Mouse (Mus musculus): ENCODE measurements around the gene Scn1b. TPM values are rescaled to one million over a fixed set of nuclear protein-coding genes. Genes with fewer than 3 reads are reported as not detected.
A peak's percentile ranks its signal among the peaks of the same experiment; 100 is the strongest.

The Scn1b gene
- total RNA-seq, 2 experiments from 2014 or later, result 13.2 to 13.9 TPM

DNA sequence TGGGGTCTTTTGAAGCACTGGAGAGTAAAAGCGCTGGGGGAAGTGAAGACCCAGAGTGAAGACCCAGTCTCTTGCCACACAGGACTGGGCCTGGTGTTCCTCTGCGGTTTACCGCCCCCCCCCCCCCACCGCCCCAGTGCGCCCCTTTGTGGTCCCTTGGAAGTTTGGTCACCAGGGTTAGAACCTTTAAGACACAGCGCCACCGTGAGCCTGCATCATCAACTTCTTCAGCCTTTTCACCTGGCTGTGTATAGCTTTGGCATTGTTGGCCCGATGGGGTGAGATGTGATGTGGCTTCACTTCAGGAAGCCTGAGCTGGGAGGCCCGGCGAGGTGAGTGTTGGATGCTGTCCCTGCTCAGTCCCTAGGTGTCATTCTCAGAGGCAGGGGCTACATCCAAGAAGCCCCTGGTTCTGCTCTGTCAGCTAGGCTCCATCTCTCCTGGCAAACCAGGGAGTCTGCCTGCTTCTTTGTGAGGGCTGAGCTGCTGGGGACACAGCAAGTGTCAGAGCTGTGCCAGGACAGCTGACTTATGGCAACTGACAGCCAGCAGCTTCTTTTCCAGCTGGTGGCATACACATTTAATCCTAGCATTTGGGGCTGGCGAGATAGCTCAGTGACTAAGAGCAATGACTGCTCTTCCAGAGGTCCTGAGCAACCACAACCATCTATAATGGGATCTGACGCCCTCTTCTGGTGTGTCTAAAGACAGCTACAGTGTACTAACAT is 31.9 kb downstream of the Scn1b start:
- peak in 1 of 2 experiments; percentile 28 for DNase-seq
- intact Hi-C loops (cut with DNase I), result no loop called here

DNA sequence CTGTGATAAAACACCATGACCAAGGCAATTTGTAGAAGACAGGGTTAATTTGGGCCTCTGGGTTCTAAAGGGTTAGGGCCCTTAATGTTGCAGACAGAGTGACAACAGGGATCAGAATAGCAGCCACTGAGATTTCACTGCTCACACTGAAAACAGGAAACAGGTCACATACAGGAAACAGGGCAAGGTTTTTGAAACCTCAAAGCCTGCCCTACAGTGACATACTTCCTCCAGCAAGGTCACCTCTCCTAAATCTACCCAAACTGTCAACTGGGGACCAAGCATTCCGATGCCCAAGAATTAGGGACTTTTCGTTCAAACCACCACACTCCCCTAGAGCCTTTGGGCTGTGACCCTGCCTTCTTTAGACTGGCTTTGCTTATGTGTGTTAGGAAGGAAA is 37.1 kb downstream of the Scn1b start:
- no peak for DNase-seq
- intact Hi-C loops (cut with DNase I), result no loop called here

DNA sequence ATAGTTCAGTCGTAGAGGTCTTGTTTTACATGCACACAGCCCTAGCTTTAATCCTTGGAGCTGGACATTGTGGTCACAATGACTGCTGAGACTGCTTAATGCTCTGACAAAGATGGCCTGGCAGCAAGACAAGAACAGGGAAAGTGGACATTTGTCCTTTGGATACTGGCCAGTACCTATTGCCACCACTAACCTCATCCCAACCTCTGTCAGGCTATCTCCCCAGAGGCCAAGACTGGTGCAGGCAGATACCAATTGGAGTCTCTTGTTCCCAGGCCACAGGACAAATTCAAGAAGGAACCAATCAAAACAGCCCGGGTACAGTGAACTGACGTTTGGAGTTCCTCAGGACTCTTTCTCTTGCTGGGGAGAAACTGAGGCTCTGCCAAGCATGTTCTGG is 38.6 kb downstream of the Scn1b start:
- DNase-seq, result no peak
- intact Hi-C loops (cut with DNase I), result no loop called here

DNA sequence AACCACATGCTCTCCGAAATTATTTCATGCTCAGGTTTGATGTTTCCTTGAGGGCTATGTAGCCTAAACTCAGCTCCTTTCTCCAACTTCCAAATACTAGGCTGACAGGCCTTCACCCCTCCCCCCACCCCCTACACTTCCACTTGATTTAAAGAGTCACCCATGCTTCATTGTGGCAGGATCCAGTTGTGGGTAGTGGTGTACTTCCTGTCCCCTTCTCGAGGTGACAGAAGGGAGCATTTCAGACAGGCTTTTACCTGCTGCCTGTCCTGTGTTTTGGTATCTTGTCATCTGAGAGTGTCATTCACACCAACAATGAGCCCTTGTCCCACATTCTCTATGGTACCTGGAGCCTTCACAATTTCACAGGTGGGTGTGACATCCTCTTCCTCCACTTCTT is 39.5 kb downstream of the Scn1b start:
- DNase-seq, result no peak
- intact Hi-C loops (cut with DNase I), result no loop called here

GRCm38 (mm10) chr7:31086175-31086755 is 40.5 kb downstream of the Scn1b start:
- intact Hi-C loops (cut with DNase I), result no loop called here
- DNase-seq, result no peak

DNA sequence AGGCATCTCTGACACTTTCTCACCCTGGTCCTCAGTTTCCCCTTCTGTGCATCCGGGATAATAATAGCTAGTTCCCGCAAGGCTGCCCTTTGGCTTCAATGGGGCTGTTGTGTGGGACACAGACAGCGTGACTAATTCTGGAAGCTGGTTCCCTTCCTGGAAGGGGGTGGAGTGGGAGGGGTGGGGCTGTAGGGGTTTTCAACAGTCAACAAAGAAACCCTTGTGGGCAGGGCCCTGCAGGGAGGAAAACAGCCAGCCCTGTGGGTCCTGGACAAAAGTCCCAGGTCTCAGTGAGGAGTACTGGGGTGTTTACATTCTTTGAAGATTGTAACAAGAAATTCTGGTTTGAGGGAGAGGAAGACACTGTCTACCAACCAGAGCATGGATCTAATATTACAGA is 41.6 kb downstream of the Scn1b start:
- DNase-seq, result peak; percentile 62 to 71
- intact Hi-C loops (cut with DNase I), result no loop called here

GRCm38 (mm10) chr7:31084140-31084539 is 42.7 kb downstream of the Scn1b start:
- no peak for DNase-seq
- intact Hi-C loops (cut with DNase I), result no loop called here

DNA sequence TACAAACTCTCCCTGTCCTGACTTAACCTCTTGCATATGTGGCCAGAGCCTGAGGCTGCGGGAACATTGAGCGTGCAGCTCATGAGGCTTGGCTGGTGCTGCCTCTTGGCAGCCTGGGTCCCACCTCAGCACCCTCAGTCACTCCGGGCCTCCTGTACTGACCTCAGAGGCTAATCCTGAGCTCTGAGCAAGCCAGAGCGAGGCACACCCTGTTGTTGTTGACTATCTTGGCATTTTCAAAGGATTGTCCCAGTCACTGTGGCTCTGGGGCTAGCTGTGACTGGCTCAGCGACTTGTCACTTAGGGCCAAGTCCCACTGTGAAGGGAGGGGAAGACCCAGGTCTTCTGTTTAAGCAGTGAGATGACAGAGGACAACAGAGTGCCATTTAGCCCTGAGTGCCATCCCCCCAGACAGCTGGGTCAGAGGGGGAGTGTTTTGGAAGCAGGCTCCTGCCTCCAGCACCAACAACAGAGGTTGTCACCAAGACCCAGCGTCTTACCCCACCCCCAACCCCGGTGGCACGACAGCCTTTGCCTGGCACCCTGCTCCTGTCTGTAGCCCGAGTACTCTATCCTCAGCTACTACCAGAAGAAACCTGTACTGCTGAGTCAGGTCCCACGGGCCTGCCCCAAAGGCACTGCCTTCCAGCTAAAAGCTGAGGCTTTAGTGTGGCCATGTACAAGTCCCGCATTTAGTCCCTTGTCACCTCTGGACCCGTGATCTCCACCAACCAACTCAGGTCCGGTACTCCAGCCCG is 43.8 kb downstream of the Scn1b start:
- DNase-seq, result peak; percentile 85 to 87
- intact Hi-C loops (cut with DNase I), result loop anchor here (2.0 kb wide), 1 partner anchor 14 kb away; no protein-coding TSS in a partner anchor

DNA sequence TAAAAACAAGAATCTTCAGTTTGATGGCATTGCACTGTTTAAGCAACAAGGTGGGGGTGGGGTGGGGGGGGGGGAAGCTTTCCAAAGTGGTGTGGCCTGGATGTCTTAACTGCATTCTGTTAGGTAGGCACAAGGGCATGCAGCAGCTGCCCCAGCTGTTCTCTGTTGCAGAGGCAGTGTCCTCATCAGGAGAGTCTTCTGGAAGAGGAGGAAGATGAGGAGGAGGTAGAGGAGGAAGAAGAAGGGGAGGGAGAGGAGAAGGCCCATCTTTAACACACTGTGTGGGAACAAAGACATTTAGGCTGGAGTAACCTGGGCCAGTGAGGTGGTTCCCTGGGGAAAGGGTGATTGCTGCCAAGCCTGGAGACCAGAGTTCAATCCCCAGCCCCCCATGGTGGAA is 44.7 kb downstream of the Scn1b start:
- DNase-seq, result no peak

GRCm38 (mm10) chr7:31081106-31081505 is 45.7 kb downstream of the Scn1b start:
- intact Hi-C loops (cut with DNase I), result no loop called here

More for the DNA sequence above, 44.7 kb downstream of the Scn1b start:
- intact Hi-C loops (cut with DNase I), result loop anchor here (2.0 kb wide), 1 partner anchor 15 kb away; no protein-coding TSS in a partner anchor

GRCm38 (mm10) chr7:31080611-31081010 is 46.2 kb downstream of the Scn1b start:
- intact Hi-C loops (cut with DNase I), result no loop called here
- DNase-seq, result no peak

More at GRCm38 (mm10) chr7:31081106-31081505, 45.7 kb downstream of the Scn1b start:
- DNase-seq, result no peak

GRCm38 (mm10) chr7:31079670-31080069 is 47.1 kb downstream of the Scn1b start:
- intact Hi-C loops (cut with DNase I), result loop anchor here (5.0 kb wide), 1 partner anchor 207 kb away; no protein-coding TSS in a partner anchor
- no peak for DNase-seq

DNA sequence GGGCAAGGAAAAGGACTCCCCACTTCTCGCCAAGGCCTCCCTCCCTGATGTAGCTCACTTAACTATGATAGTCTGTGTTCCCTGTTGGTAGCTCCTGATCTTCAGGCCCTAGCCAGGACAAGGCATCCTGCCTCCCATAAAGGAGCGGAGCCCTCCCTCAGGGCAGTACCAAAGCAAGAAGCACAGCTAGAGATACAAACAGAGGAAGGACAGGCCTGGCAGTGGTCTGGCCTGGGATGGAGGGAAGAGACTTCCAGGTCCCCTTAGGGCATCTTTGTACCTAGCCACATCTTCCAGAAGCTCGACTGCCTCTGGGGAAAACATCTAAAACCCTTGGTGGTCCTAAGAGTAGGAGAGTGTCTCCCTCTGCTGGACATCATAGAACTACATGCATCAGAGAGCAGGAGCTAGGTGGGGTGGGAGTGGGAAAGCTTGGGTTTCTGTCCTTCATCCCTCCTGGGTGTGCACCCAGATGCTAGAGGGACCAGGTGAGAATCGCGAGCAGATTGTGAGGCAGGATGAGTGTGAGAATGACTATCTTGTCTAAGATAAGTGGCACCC is 48.8 kb downstream of the Scn1b start:
- intact Hi-C loops (cut with DNase I), result loop anchor here (1.0 to 5.0 kb wide), 2 partner anchors 19 to 206 kb away; partner anchors contain the start of gene Lgi4

GRCm38 (mm10) chr7:31077470-31077869 is 49.3 kb downstream of the Scn1b start:
- no peak for DNase-seq
- intact Hi-C loops (cut with DNase I), result loop anchor here (5.0 kb wide), 1 partner anchor 205 kb away; no protein-coding TSS in a partner anchor

More for the DNA sequence above, 48.8 kb downstream of the Scn1b start:
- DNase-seq, result peak; percentile 69 to 79

DNA sequence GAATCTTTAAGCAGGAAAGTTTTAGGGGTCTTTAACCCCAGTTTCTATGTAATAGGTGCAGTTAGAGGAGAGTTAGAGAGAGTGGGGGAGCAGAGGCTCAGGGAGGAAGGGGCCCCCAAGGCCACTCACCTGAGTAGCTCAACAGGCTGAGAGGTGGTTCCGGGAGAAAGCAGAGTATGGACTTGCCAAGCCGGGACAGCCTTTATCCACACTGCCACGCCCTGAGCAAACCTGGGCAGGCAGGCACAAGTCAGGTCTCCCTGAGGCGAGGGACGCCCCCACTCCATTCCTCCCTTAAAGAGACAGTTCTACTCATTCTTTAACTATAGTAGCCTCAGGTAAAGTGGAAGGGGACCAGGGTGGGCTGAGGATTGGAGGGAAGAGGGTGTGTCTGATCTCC is 50.3 kb downstream of the Scn1b start, which contains the start of gene Fxyd3:
TSS of gene Fxyd3 (minus strand) at position 213 of the 400 bp plus-strand sequence.
- no peak for DNase-seq
- intact Hi-C loops (cut with DNase I), result loop anchor here (5.0 kb wide), 1 partner anchor 204 kb away; no protein-coding TSS in a partner anchor

DNA sequence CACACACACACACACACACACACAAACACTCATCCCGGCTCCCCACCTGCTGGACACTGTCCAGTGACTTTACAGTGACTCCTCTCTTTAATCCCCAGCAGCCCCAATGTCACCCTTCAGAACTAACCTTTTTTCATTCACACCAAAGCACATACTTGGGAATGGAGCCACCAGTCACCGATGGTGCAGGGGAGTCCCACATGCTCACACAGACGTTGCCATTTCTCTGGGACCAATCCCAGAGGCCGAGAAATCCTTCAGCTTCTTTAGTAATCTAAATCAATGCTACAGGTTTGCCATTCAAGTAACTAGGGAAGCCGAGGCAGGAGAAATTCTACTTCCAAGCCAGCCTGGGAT is 52.1 kb downstream of the Scn1b start:
- intact Hi-C loops (cut with DNase I), result loop anchor here (5.0 kb wide), 1 partner anchor 202 kb away; no protein-coding TSS in a partner anchor
- no peak for DNase-seq

GRCm38 (mm10) chr7:31074061-31074712 is 52.6 kb downstream of the Scn1b start:
- intact Hi-C loops (cut with DNase I), result no loop called here
- no peak for DNase-seq

DNA sequence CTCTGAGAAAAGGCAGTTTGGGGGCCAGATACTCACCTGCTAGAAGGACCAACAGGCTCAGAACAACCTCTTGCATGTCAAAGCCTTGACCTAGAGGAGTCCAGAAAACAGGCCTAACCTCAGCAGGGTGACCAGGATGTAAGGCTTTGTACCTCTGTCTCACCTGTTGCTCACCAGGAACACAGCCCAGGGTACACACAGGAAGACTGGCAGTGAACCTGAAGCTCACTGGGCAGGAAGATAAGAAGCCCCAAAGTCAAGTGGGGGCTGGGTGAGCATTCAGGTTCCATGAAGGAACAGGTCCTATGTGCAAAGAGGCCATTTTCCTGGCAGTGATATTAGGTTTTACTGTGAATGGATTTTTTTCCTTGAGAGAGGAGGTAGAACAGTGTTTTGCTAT is 53.3 kb downstream of the Scn1b start:
- intact Hi-C loops (cut with DNase I), result no loop called here
- no peak for DNase-seq

DNA sequence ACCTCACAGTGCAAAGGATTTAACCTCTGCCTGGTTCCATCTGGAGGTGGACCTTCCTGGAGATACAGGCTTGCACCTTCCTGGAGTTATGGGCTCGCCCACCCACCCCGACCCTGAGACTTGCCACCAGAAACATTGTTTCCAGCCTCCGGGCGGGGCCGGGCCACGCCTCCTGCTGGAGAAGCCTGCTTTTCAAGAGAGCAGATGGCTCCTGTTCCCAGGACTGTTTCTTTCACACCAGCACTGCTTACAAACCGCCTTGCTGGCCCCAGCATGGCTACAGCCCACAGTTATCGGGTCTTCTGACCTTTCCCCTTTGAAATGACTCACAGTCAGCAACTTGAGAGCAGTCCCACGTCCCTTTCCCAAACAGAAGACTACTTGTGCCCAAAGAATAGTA is 54.5 kb downstream of the Scn1b start:
- intact Hi-C loops (cut with DNase I), result no loop called here
- DNase-seq, result no peak

DNA sequence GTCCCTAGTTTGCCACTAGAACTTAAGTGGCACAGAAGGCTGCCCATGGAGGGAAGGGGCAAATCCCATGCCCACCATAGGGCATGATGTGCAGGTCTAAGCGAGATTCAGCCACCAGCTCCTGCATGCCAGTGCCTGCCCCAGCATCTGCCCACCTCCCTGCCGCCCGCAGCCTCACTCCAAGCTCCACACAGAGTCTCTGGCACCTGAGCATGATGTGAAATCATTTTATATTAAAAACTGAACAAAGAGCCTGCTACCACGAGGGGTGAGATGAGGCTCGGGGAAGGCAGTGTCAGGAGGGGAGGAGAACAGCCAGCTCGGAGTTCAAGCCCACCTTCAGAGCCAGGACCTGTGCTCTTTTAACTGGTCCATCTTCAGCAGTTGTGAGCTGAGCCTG is 56.5 kb downstream of the Scn1b start:
- DNase-seq, result no peak
- intact Hi-C loops (cut with DNase I), result no loop called here
